Mouse (Mus musculus) bone marrow macrophage, adult 2 months (primary cell): Measurements from ENCODE around the gene Gadl1.

ENCODE experiments used
- CTCF ChIP-seq: IDR thresholded peaks from 2 replicates; pipeline ENCODE4 v1.5.1; 2012; ENCODE audit warnings: low read depth, mild to moderate bottlenecking, low read length, moderate library complexity
- POLR2A ChIP-seq: IDR thresholded peaks from 2 replicates; pipeline ENCODE4 v1.6.1; 2012; ENCODE audit warnings: mild to moderate bottlenecking, low read depth, low read length, borderline replicate concordance

DNA sequence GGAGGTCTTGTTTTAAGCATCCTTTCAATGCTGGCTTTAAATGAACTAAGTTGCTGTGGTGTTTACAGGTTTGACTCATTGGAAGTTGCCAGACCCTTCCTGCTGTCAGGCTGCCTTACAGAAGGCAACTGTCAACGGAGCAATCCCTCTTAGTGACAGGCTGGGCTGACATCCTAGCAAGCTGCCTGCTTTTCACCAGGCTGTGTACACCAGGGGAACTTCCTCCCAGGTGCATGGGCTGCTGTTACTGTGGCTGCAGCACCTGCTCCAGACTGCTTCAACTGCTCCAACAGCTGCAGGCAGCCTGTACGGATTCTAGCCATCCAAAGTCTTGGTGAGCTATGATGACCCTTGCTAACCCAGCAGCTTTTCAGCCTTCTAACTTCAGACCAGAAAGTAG is 167.7 kb downstream of the Gadl1 start:
- TF ChIP-seq POLR2A = no peak
- no peak for TF ChIP-seq CTCF
